Mouse (Mus musculus) testis, postnatal 14 days (tissue): ENCODE data around the gene Muc16.

Source experiments
- DNase-seq: peaks from one replicate; pipeline ENCODE4 v3.0.0; 2021; ENCODE audit warnings: low spot score

Muc16 gene

DNA sequence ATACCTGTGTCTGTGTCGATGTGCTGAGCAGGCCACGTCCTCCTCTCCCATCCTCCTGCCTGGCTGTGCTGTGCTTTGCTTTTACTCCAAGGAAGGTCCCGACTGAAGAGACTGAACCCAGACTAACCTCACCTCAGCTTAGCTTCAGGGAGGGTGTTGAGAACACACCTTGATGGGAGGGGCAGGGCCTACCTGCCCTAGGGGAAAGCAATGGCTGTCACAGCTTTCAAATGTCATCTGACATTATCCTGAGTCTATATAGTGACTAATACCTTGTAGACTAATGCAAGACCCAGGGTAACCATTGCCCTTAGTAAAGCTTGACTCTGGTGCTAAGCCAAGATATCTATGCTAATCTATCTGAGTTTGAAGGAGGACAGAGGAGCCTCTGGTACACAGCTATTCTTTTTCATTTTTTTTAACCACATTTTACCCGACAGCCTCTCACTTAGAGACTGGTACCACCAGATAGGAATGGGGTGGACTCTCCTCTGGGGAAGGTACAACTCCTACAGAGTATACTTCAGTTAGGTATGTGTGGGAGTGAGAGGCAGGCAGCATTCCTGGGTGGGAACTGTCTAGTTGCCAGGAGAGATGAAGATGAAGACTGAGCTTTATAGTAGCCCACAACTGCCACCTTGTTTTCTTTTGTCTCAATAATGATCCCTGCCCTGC is at the start of gene Muc16:
Muc16 (minus strand) TSS at position 51 of the 675 bp plus-strand sequence.
- DNase-seq, result no peak

DNA sequence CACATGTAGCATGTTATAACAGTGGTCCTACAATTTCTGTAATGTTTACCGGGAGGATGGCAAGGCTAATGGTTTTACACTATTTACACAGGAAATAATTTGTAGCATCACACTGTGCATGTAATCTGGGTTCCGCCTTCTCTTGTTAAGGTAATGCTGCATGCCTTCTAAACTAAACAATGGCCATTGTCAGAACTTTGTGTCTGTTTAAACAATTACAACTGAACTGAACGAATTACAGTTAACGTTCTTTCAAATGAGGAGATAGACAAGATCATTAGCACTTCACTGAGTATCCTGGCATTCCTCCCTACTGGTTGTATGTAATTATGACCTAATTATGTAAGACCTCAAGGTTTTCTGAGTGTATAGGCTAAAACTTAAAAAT is 48.4 kb upstream of the Muc16 start:
- no peak for DNase-seq

DNA sequence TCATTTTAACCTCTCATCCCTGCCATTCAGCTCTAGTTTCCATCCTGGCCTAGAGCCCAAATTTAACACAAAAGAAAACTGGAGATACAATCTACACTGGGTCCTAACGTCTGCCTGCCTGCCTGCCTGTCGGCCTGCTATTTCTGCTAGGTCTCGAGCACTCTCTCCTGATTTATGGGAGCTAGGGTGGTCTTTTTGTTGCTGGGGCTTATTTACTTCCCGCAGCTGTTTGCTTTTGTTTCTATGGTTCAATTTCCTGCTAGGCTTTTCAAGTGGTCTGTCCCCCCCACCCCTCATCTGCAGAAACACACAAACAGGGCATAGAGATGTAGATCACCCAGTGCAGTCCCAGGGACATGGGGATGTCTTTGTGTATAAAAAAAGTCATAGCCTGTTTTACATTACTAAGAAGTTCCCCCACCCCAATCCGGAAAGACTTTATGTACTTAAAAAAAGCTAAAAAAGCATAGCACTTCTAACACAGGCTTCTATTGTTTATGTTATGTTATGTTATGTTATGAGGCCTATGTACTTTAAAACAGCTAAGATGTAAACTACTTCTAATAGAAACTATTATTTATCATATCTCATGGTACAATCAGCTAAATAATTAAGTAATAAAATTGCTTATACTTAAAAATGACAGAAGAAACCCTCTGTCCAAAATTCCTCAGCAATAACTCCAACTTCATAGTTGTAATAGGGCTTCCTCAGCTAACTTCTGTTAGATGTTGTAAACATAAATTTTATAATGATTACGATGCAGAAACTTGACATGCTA is 47.8 kb upstream of the Muc16 start:
- DNase-seq, result no peak

DNA sequence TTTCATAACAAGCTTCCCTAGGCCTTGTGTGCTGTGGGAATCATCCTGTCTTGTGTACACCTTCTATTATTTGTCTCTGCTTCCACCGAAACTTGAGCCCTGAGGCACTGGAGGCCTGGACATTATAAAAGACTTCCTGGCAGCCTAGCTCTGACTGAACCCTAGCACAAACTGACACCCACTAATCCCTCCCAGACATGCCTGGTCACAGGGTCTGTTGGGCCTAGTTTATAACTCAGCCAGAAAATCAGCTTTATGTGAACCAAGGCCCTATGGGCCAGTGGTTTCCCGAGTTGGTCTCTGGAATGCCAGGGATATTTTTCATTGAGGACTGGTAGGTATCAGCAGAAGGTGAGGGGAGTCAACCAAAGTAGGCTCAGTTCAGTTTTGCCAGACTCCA is 46.7 kb upstream of the Muc16 start:
- no peak for DNase-seq

DNA sequence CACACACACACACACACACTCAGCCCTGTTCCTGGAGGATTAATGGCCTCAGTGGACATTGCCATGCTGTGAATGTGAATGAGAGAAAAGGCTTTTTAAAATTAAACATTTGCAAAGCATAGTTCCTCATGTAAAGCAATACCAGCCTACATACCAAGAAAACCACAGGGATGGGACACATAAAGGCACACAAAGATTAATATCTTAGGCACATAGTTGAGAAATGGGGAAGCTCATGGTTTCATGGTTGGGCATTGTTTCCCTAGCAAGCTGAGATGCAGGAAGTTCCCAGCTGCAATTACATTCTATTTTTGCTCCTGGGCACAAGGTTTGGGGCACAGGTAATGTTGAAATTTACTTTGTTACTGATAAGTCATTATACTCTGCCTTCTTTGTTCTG is 31.3 kb upstream of the Muc16 start:
- no peak for DNase-seq

DNA sequence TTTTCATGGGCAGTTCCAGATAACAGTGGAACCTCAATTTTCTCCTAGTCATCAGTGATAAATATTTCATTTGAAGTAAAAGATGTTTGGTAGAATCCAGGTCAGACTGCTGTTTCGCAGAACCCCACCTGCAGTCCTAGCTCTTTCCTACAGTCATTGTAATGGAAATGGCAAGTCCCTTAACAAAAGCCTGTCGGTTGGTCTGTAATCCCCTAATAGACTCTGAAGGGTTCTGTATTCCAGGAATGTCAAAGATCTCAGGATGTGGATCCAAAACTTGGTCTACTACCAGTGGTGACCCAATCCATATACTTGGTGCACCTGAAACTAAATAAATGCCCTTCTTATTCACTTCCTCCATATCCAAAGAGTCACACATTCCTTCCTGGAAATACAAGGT is 76.0 kb downstream of the Muc16 start:
- no peak for DNase-seq

DNA sequence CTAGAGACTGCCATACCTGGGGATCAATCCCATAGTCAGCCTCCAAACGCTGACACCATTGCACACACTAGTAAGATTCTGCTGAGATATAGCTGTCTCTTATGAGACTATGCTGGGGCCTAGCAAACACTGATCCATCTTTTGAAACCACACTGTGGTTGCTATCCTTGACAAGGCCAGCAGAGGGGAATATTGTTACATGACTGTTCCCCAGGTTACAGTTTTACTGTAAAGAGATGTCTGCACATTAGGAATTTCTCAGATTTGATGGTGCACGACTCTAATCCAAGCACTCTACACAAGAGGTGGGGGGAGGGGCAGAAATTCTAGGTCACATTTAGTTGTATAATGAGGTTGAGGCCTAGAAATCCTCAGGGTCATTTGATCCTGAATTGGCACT is 166.2 kb downstream of the Muc16 start:
- DNase-seq, result no peak

DNA sequence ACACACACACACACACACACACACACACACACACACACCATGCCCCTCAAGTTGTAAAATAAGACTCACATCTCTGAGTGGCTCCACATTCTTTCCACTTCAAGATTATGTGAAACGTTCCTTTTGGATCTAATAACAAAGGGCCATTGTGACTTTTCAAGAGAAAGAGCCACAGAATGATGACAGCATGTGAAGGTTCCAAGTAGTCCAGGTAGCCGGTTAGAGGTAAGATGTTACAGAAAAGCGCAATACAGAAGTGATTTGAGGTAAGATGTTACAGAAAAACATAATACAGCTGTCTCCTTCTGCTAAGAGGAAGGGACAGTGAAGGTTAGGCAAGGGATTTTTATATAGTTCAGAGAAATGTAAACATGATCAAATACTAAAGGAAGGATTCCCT is 196.2 kb downstream of the Muc16 start, which contains the start of the genes Zfp558 and Mbd3l1:
Zfp558 (minus strand) TSS at position 101 of the 400 bp plus-strand sequence.
Mbd3l1 (plus strand) TSS at position 192 of the 400 bp plus-strand sequence.
- DNase-seq, result no peak

DNA sequence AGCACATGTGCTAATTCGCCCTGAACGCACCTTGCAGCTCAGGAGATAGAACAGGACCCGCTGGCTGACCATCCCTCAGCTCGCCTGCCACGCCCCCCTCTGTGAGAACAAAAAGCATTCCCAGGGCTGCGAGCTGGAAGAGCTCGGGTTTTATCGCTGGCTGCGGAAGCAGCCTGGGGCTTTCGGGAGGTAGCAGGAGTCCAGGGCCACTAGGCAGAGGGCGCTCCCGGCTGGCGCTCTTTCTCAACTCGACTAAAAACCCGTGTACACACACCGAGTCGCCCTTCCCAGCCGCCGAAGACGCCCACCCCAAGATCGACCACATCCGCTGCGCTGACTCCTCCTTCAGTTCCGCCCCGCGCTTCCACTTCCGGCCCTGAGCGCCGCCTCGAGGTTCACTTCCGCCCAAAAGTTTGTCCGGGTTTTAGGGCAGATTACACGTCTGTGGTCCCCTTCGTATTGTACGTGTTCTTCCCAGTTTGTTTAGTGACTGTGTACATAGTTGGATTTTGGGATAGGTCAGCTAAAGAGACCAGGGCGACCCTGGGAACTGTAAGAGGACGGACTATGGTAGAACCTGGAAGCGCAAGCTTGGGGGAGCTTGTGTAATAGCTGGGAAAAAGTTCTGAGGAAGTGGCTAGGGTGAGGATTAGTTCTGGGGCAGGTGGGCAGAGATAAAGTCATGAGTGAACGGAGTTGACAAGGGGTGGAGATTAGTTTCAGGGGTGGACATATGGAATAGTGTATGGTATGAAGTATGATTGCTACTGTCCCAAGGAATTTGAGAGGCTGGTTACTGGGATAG is 200.8 kb downstream of the Muc16 start:
- peak; percentile 71 for DNase-seq

DNA sequence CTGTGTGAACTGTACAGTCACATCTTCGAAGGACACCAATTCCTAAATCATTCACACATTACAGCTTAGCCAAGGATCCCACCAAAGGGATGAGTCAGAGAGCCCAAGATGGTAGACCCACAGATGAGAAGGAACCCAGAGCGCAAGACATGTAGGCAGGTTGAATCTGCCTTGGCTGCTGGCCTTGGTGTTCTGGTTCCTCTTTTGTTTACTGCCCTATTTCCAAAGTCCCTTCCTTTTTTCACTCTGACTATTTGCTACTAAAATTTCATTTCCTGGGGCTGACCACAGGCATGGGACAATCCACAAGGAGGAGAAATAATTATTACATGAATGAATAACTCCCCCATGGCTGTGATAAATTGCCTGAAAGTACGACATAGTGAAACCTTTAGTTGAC is 206.3 kb downstream of the Muc16 start:
- no peak for DNase-seq

DNA sequence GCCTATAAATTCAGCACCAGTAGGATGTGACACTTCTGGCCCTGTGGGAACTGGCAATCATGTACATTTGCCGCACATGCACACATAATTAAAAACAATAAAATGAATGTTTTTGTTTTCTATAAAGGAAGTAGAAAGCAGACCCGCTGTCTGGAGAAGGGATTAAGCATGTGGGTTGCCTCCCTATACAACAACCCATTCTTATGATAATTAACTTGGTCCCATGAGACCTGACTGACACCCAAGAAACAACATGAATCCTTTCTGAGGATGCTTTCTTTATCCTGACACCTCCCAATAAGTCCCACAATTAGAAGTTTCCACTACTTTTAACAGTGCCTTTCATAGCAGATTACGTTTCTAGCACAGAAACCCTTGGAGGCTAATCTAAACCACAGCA is 207.0 kb downstream of the Muc16 start:
- DNase-seq, result no peak

DNA sequence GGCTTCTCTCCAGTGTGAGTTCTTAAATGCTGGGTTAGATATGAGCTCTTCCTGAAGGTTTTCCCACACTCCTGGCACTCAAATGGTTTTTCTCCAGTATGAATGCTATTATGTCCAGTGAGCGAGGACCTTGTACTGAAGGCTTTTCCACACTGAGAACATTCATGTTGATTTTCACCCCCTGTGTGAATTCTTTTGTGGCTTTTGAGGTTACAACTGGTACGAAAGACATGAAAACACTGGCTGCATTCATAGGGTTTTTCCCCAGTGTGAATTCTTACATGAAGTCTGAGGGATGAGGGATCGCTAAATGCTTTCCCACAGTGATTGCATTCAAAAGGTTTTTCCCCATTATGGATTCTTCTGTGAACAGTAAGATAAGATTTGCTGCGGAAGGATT is 217.8 kb downstream of the Muc16 start:
- DNase-seq, result no peak
